Mouse (Mus musculus) heart, adult 2 months (tissue): Measurements from ENCODE around the gene Jdp2.

ENCODE experiments used
- CTCF ChIP-seq: fragments of 200-600 bp; IDR thresholded peaks from 2 replicates; pipeline ENCODE4 v1.8.1; 2022; ENCODE audit warnings: antibody characterized with exemption, mild to moderate bottlenecking, moderate library complexity
- EP300 ChIP-seq: fragments of 200-500 bp; IDR thresholded peaks from 2 replicates; pipeline ENCODE4 v1.6.1; 2011; ENCODE audit warnings: low read depth, low read length, control low read depth; ENCODE audit not compliant: insufficient read depth
- POLR2A ChIP-seq: fragments of 200-500 bp; IDR thresholded peaks from 2 replicates; pipeline ENCODE4 v1.6.1; 2011; ENCODE audit warnings: mild to moderate bottlenecking, low read depth, low read length, control low read depth; ENCODE audit not compliant: insufficient read depth

GRCm38 (mm10) chr12:85637932-85638331, 39.1 kb downstream of the Jdp2 start:
- TF ChIP-seq POLR2A (no peak), CTCF (no peak), EP300 (no peak)
